Mouse (Mus musculus) forebrain, embryonic 10.5 days (tissue): ENCODE results near the gene Cald1. TPM values are rescaled to one million over a fixed set of nuclear protein-coding genes. Genes with fewer than 3 reads are reported as not detected.

ENCODE experiments used
- DNase-seq: peaks from one replicate; pipeline ENCODE4 v3.0.0-alpha.2; 2017; ENCODE audit warnings: low spot score; ENCODE audit errors: extremely low spot score
- H3K27ac ChIP-seq: fragments of 300-500 bp; sonication (generic); 2 replicates; pipeline ENCODE4 v1.5.1; 2016; ENCODE audit warnings: mild to moderate bottlenecking
- H3K27me3 ChIP-seq: fragments of 300-500 bp; sonication (generic); 2 replicates; pipeline ENCODE4 v1.6.1; 2016; ENCODE audit warnings: mild to moderate bottlenecking; ENCODE audit not compliant: poor library complexity, severe bottlenecking
- H3K36me3 ChIP-seq: fragments of 300-500 bp; sonication (generic); replicated peaks from 2 replicates; pipeline ENCODE4 v1.6.1; 2016; ENCODE audit warnings: mild to moderate bottlenecking, moderate library complexity
- H3K4me1 ChIP-seq: fragments of 300-500 bp; sonication (generic); 2 replicates; pipeline ENCODE4 v1.6.1; 2016
- H3K4me3 ChIP-seq: fragments of 300-500 bp; sonication (generic); 2 replicates; pipeline ENCODE4 v1.5.1; 2016; ENCODE audit warnings: mild to moderate bottlenecking, moderate library complexity
- H3K9me3 ChIP-seq: fragments of 300-500 bp; sonication (generic); 2 replicates; pipeline ENCODE4 v1.6.1; 2016; ENCODE audit warnings: mild to moderate bottlenecking, moderate library complexity
- WGBS: fragments of 180-500 bp; shearing (Covaris S2); methylation state at CpG from one replicate; pipeline ENCODE4 v1.1.7; 2016; 5-methylcytosine and 5-hydroxymethylcytosine counted together
- polyA plus RNA-seq: library from polyadenylated mRNA; unstranded; fragments of >200 nt; fragmentation: Nextera tagmentation; extraction: Ambion mirVana; gene quantifications from 2 replicates; pipeline ENCODE4 v1.2.1, GENCODE M21; 2016

The Cald1 gene
- polyA plus RNA-seq, 1 experiment from 2014 or later: 135 TPM

DNA sequence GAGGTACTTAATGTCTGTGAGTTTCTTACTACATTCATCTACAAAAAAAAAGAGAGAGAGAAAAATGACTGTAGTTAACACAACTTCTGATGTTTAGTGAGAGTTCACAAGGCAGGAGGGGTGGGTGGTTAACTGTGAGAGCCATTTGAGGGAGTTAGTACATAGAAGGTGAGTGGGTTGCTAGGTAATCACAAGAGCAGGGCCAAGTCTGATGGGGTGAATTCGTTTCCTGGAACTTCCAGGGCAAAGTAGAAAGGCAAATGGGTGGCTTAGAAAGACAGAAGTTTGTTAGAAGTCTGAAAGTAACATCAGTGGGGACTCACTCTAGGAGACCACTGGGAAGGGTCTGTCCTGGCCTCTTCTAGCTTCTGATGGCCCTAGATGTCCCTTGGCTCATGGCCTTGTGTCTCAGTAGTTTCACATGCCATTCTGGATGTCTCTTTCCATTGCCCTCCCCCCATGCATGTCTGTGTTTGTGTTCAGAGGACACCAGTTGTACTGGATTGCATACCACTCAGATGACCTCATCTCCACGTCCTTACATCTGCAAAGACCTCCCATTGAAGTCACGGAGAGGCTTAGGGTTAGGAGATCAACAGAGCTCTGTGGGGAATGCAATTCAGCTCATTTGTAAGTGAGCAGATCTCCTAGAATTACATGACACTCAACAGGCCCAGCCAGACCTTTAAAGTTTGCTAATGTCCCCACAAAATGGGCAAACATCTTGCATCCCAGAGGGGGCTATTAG, 118.8 kb downstream of the Cald1 start:
- 0 out of 2 replicates have a peak overlapping the region, but pooled peaks have one; percentile 5 for H3K27ac ChIP-seq
- no peak for DNase-seq

DNA sequence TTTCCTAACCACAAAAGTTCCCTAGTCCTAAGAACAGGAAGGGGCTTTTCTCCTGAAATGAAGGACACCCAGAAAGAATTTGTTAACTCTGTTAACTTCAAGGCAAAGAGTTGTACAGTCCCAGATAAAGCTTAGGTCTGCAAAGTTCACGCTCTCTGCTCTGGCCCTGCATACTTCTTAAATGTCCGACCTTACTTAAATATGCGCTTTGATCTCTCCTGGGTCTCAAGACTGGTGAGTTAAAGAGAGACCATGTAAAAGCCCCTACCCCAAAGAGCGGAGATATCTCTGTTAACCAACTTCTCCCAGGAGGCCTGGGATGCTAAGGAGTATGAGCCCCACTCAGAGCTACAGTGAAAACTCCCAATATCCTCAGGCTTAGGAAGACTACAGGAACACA, 119.4 kb downstream of the Cald1 start:
- H3K9me3 ChIP-seq: no peaks in the 10 kb centered on the region
- 0 out of 2 replicates have a peak overlapping the region, but pooled peaks have one; percentile 15 for H3K27ac ChIP-seq
- peaks cover 7% of the 10 kb centered on the region for H3K36me3 ChIP-seq
- H3K4me3 ChIP-seq: no peak overlapping the region
- 80% methylated on average over 4 of the region's 4 CpGs for WGBS
- no peak for DNase-seq
- peaks cover 52% of the 10 kb centered on the region for H3K4me1 ChIP-seq
- H3K27me3 ChIP-seq: no peaks in the 10 kb centered on the region

More for the DNA sequence above, 118.8 kb downstream of the Cald1 start:
- Histone ChIP-seq H3K4me3 (no peak overlapping the region), H3K27me3 (no peaks in the 10 kb centered on the region), H3K4me1 (peaks cover 55% of the 10 kb centered on the region), H3K9me3 (no peaks in the 10 kb centered on the region), H3K36me3 (peaks cover 7% of the 10 kb centered on the region)
- 32% methylated on average over 3 of the region's 3 CpGs for WGBS

DNA sequence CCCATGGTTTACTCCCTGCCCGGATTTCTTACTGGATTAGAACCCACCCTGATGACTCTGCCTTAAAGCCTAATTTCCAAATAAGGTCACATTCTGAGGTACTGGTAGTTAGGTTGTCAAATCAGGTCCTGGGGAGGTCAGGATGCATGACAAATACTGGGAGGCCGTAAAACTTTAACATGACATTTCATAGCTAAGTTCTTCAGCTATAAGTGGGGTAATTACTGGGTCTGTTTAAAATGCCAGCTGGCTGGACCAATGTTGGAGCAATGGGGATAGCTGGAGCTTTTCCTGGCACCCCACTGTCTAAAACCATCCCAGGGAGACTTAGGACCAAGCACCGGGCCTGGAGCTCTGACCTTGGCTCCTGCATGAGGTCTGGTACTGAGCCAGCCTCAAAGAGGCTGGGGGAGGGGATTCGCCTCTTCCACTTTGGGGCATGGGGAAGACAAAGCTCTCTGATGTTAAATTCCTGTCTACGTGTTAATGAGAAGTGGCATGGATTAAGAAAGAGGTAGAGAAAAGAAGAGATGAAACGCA, 120.9 kb downstream of the Cald1 start:
- H3K9me3 ChIP-seq: no peaks in the 10 kb centered on the region
- no peak overlapping the region; the same call in 1 of the 2 replicates for H3K27ac ChIP-seq
- H3K4me3 ChIP-seq: no peak overlapping the region
- DNase-seq: no peak
- H3K4me1 ChIP-seq: peaks cover 45% of the 10 kb centered on the region
- peaks cover 12% of the 10 kb centered on the region for H3K36me3 ChIP-seq
- 66% methylated on average over 6 of the region's 6 CpGs for WGBS
- no peaks in the 10 kb centered on the region for H3K27me3 ChIP-seq

DNA sequence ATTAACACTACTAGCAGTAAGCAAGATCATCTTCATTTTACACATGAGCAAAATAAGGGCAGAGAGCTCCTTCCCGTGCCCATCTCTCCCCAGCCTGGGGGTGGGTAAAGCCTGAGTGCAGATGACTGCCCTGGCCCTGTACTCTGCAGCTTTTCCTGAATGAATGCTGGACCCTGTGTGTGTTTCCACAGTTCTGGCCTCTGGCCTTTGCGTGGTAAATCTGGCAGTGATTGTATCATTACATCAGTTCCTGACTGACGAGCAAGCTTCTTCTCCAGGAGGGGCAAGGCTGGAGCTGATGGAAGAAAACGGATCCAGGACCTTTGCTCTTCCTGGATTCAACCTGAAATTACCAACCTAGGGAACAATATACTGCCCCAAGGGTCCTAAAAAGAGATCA, 122.1 kb downstream of the Cald1 start:
- WGBS: 77% methylated on average over 4 of the region's 4 CpGs

DNA sequence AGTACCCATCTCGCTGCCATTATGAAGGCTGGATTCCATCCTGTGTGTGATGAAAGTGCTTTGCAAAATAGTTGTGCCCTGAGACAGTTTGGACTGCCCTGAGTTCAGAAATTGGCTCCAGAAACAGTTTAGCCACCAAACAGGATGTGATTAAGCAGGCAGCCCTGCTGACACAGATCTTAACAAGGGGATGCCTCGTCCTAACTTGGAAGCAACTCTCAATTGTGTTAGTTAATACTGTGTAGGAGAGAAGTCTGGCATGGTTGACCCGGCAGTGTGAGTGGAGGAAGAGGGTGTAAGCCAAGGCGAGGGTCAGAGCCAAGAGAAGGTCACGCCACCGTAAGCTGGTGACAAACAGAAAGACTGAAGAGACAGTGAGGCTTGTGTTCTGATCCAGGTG, 123.4 kb downstream of the Cald1 start:
- WGBS: 80% methylated on average over 6 of the region's 6 CpGs
- no peak for DNase-seq
- peak overlapping the region; percentile 41; the same call in 1 of the 2 replicates for H3K27ac ChIP-seq
- peaks cover 52% of the 10 kb centered on the region for H3K4me1 ChIP-seq
- no peaks in the 10 kb centered on the region for H3K27me3 ChIP-seq
- H3K36me3 ChIP-seq: peaks cover 5% of the 10 kb centered on the region
- H3K4me3 ChIP-seq: no peak overlapping the region
- 0 out of 2 replicates have a peak, but pooled peaks cover 5% of the 10 kb centered on the region for H3K9me3 ChIP-seq

More for the DNA sequence above, 122.1 kb downstream of the Cald1 start:
- H3K27ac ChIP-seq: no peak overlapping the region
- 0 out of 2 replicates have a peak, but pooled peaks cover 5% of the 10 kb centered on the region for H3K9me3 ChIP-seq
- H3K36me3 ChIP-seq: peaks cover 12% of the 10 kb centered on the region
- H3K27me3 ChIP-seq: no peaks in the 10 kb centered on the region
- DNase-seq: no peak
- peaks cover 45% of the 10 kb centered on the region for H3K4me1 ChIP-seq
- H3K4me3 ChIP-seq: no peak overlapping the region

DNA sequence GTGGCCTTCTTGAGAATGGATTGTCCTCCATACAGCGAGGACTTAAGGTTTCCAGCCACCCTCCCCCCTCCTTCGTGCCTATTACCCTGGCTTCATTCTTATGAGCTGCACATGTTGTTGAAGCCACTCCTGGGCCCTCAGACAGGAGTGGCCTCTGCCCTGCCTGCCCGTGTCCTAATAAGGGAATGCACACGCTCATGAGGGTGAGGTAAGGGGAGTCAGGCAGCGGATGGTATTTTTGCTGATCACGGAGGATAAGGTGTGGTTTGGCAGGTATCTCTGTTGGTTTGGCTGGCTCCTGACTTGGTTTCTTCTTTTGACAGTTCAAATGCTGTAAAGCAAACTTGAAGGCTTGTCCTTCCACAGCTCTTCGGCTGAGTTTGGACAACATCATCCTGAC, 124.4 kb downstream of the Cald1 start:
- peaks cover 51% of the 10 kb centered on the region for H3K4me1 ChIP-seq
- H3K9me3 ChIP-seq: 0 out of 2 replicates have a peak, but pooled peaks cover 5% of the 10 kb centered on the region
- H3K27ac ChIP-seq: no peak overlapping the region
- 79% methylated on average over 7 of the region's 7 CpGs for WGBS
- peaks cover 5% of the 10 kb centered on the region for H3K36me3 ChIP-seq
- no peak overlapping the region for H3K4me3 ChIP-seq
- no peak for DNase-seq
- H3K27me3 ChIP-seq: no peaks in the 10 kb centered on the region

DNA sequence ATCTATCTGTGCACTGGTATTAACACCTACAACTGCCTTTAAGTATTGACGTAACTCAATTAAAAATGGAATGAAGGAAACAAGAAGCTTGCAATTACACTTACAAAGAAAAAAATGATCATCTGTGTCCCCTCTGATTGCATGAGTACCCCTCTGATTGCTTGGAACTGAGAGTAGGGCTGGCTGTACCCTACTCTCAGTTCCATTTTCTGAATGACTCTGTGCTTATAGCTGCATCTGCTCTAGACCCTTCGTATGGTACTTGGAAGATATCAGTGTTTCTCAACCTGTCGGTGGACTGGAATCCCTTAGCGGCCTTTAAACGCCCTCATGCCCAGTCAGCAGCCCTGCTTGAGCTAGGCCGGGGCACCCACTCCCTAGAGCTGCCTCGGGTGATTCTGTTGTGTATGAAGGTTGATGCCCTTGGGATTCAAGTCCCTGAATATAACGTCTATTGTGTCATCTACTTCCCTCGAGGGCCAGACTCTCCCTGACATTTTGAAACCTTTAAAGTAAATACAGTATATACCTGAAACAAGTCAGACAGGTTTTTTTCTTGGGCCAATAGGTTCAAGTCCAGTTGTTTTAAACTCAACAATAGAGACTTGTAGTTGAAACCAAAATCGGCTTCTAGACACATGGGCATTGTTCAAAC, 125.1 kb downstream of the Cald1 start:
- H3K4me1 ChIP-seq: peaks cover 47% of the 10 kb centered on the region
- H3K4me3 ChIP-seq: no peak overlapping the region
- H3K9me3 ChIP-seq: 0 out of 2 replicates have a peak, but pooled peaks cover 5% of the 10 kb centered on the region
- no peak for DNase-seq
- H3K27ac ChIP-seq: no peak overlapping the region
- 90% methylated on average over 10 of the region's 10 CpGs for WGBS
- peaks cover 5% of the 10 kb centered on the region for H3K36me3 ChIP-seq
- H3K27me3 ChIP-seq: no peaks in the 10 kb centered on the region

DNA sequence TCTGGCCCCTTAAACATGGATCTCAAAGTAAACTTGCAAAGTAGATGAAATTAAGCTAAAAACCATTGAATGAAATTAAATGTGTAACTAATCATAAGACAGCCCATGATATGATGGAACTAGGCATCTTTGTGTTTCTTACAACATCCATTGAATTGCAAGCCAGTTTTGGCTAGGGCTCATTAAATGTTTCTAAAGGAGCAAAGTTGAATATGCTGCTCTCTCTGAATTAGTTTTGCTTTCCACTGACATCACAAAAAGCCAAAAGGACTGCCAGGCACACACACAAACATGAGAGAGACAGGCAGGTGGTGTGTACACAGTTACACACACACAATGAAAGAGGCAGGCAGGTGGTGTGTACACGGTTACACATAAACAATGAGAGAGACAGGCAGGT, 127.4 kb downstream of the Cald1 start:
- WGBS: 75% methylated on average over 1 of the region's 1 CpGs
- Histone ChIP-seq H3K27me3 (no peaks in the 10 kb centered on the region), H3K36me3 (peaks cover 5% of the 10 kb centered on the region), H3K27ac (no peak overlapping the region), H3K9me3 (0 out of 2 replicates have a peak, but pooled peaks cover 5% of the 10 kb centered on the region), H3K4me3 (no peak overlapping the region), H3K4me1 (peaks cover 45% of the 10 kb centered on the region)
- DNase-seq: no peak

DNA sequence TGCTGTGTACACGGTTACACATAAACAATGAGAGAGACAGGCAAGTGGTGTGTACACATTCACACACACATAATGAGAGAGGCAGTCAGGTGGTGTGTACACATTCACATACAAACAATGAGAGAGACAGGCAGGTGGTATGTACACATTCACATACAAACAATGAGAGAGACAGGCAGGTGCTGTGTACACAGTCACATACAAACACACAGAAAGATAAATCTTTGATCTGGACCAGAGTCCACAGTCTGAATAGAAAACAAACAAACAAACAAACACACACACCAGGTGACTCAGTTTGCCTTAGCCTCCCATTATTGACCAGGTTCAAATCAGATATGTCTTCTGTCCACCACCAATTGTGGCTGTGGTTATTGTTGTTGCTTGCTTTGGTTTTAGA, 127.8 kb downstream of the Cald1 start:
- no peak overlapping the region for H3K27ac ChIP-seq
- no peak for DNase-seq
- H3K9me3 ChIP-seq: 0 out of 2 replicates have a peak, but pooled peaks cover 5% of the 10 kb centered on the region
- H3K4me3 ChIP-seq: no peak overlapping the region
- H3K4me1 ChIP-seq: peaks cover 47% of the 10 kb centered on the region
- 78% methylated on average over 1 of the region's 1 CpGs for WGBS
- H3K36me3 ChIP-seq: peaks cover 5% of the 10 kb centered on the region
- no peaks in the 10 kb centered on the region for H3K27me3 ChIP-seq

DNA sequence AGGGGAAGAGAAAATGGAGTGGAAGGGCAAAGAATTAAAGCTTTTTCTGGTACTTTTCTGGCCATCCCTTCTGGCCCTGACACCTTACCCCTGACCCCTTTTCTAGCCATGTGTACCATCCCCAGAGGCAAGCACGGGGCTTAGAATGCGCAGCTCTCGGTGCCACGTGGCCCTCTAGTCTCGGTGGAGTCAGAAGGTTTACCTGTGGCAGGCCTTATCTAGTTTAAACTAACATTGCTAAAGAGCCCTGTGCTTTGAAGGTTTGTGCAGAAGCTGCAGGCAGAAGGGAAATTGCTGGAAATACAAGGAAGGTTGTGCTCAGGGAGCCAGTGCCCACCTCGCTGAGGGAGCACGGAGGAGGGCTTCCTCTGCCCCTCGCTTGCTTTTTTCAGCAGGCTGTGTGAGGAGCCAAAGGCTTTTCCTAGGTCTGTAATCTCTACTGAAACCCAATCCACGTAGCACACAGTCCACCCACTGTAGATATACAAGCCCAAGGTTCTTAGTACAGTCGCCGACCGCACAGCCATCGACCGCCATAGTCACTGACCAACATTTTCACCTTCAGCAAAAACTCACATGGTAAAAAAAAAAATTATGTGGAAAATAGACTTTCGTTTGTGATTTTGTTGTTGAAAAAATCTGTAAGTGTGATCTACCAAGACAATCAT, 129.2 kb downstream of the Cald1 start:
- 0 out of 2 replicates have a peak, but pooled peaks cover 5% of the 10 kb centered on the region for H3K9me3 ChIP-seq
- peaks cover 5% of the 10 kb centered on the region for H3K36me3 ChIP-seq
- 92% methylated on average over 15 of the region's 15 CpGs for WGBS
- H3K4me3 ChIP-seq: no peak overlapping the region
- no peaks in the 10 kb centered on the region for H3K27me3 ChIP-seq
- H3K27ac ChIP-seq: peak overlapping the region; percentile 22; the same call in 1 of the 2 replicates
- DNase-seq: no peak
- H3K4me1 ChIP-seq: peaks cover 45% of the 10 kb centered on the region

DNA sequence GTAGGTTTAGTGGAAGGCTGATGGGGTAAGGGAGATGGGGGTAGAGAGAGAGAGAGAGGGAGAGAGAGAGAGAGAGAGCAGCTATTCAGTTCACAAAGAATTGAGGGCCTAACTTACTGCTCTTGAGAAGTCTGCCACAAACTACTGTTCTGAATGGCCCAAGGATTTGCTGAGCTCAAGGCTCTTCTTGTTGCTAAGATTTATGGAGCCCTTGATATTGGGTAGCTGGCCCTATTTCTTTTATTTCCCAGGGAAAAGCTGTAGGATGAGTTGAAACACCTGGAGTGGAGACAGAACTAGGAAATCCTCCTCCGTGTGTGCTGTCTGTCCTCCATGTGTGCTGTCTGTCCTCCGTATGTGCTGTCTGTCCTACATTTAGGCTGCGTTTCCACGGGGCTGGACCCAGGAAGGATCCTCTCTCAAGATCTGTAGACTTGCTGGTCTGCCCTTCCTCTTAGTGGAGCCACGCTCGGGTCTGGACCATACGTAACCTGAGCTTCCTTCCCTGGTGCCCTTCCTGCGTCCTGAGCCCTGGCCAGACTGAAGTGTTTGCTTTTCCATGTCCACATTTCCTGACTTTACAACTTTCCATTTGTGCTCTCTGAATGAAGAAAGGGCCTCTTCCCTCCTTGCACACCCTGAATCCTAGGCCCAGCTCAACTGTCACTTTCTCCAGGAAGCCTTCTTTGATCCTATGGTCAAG, 131.3 kb downstream of the Cald1 start:
- Histone ChIP-seq H3K27me3 (no peaks in the 10 kb centered on the region), H3K36me3 (no peaks in the 10 kb centered on the region), H3K4me3 (no peak overlapping the region), H3K27ac (no peak overlapping the region), H3K9me3 (0 out of 2 replicates have a peak, but pooled peaks cover 2% of the 10 kb centered on the region), H3K4me1 (peaks cover 49% of the 10 kb centered on the region)
- no peak for DNase-seq
- WGBS: 77% methylated on average over 8 of the region's 8 CpGs

DNA sequence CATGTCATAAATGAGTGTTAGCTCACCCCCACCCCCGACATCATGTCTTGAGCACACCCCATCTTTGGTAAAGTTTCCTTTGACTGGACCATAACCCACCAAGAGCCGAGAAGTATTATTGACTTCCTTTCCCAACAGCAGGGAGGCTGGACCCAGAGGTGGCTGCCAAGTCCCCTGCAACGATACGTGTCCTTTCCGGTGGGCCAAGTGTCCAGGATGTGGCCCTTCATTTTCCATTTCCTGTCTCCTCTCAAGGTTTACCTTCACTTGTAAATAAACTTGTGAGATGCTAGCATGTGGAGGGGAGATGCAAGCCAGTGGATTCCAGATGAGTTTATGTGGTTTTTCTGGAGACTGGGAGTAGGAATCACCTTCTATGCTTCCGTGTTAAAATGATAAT, 132.7 kb downstream of the Cald1 start:
- Histone ChIP-seq H3K27me3 (no peaks in the 10 kb centered on the region), H3K36me3 (no peaks in the 10 kb centered on the region), H3K27ac (no peak overlapping the region), H3K4me1 (peaks cover 45% of the 10 kb centered on the region), H3K9me3 (no peaks in the 10 kb centered on the region), H3K4me3 (no peak overlapping the region)
- no peak for DNase-seq
- WGBS: 87% methylated on average over 6 of the region's 6 CpGs
